9 mouse cellular contexts compared by ENCODE assay signal in genomic region chr6:100163814-100164130, GRCm38 (mm10).
DNase-seq lines count a peak whose midpoint lies in the region; ATAC-seq and TF ChIP-seq lines count a peak whose summit lies in the region.
"Had no signal": no experiment of that assay in that cellular context is flagged by ENCODE, and none has a peak within 500 bp of the region (broad histone marks: within the 10 kb centered on the region; RNA-seq: fewer than 3 reads in every experiment).

No protein-coding gene starts in this region.

- H3K27me3 ChIP-seq in hindbrain, embryonic 10.5 days (ENCODE audit: insufficient read depth, poor library complexity, severe bottlenecking), result peaks cover 90% of the 10 kb centered on the region
- peaks cover 8% of the 10 kb centered on the region; the same call in 1 of the 2 replicates for H3K27me3 ChIP-seq in hindbrain, embryonic 14.5 days (ENCODE audit: control insufficient read depth, insufficient read depth, low read length)
- peaks cover 48% of the 10 kb centered on the region for H3K27me3 ChIP-seq in midbrain, embryonic 12.5 days
- no peaks in the 10 kb centered on the region for H3K27me3 ChIP-seq in midbrain, embryonic 15.5 days (replicated peaks)
- no peaks in the 10 kb centered on the region for H3K27me3 ChIP-seq in myocyte (ENCODE audit: control insufficient read depth, insufficient read depth, insufficient read length)

- no peak overlapping the region; the same call in 1 of the 2 replicates for H3K4me3 ChIP-seq in hindbrain, embryonic 10.5 days
- no peak overlapping the region for H3K4me3 ChIP-seq in hindbrain, embryonic 14.5 days (replicated peaks; ENCODE audit: low read length)
- H3K4me3 ChIP-seq in midbrain, embryonic 12.5 days, result no peak overlapping the region
- no peak overlapping the region for H3K4me3 ChIP-seq in midbrain, embryonic 15.5 days
- H3K4me3 ChIP-seq in myocyte, result no peak overlapping the region

- peaks cover 57% of the 10 kb centered on the region for H3K4me1 ChIP-seq in hindbrain, embryonic 10.5 days (replicated peaks)
- H3K4me1 ChIP-seq in hindbrain, embryonic 14.5 days (replicated peaks; ENCODE audit: control insufficient read depth, insufficient read depth, low read length), result peaks cover 18% of the 10 kb centered on the region
- peaks cover 28% of the 10 kb centered on the region for H3K4me1 ChIP-seq in midbrain, embryonic 12.5 days
- H3K4me1 ChIP-seq in midbrain, embryonic 15.5 days, result peaks cover 16% of the 10 kb centered on the region

- no peaks in the 10 kb centered on the region for H3K9me3 ChIP-seq in hindbrain, embryonic 10.5 days
- no peaks in the 10 kb centered on the region for H3K9me3 ChIP-seq in hindbrain, embryonic 14.5 days (ENCODE audit: control insufficient read depth, low read length)
- no peaks in the 10 kb centered on the region for H3K9me3 ChIP-seq in midbrain, embryonic 12.5 days
- H3K9me3 ChIP-seq in midbrain, embryonic 15.5 days, result no peaks in the 10 kb centered on the region
- H3K9me3 ChIP-seq: embryonic facial prominence, embryonic 15.5 days had no signal

- H3K27ac ChIP-seq in hindbrain, embryonic 10.5 days, result peak overlapping the region; percentile 74
- H3K27ac ChIP-seq in hindbrain, embryonic 14.5 days, result no peak overlapping the region
- H3K27ac ChIP-seq in midbrain, embryonic 12.5 days (replicated peaks), result peak overlapping the region; percentile 42; the same call in 1 of the 2 replicates
- no peak overlapping the region for H3K27ac ChIP-seq in midbrain, embryonic 15.5 days
- H3K27ac ChIP-seq: embryonic facial prominence, embryonic 15.5 days had no signal

- no peaks in the 10 kb centered on the region for H3K36me3 ChIP-seq in hindbrain, embryonic 10.5 days
- no peaks in the 10 kb centered on the region for H3K36me3 ChIP-seq in hindbrain, embryonic 14.5 days (replicated peaks; ENCODE audit: control insufficient read depth, insufficient read depth)
- H3K36me3 ChIP-seq in midbrain, embryonic 12.5 days, result no peaks in the 10 kb centered on the region
- H3K36me3 ChIP-seq in midbrain, embryonic 15.5 days (replicated peaks), result no peaks in the 10 kb centered on the region
- H3K36me3 ChIP-seq in myocyte (ENCODE audit: control insufficient read depth, insufficient read depth), result no peaks in the 10 kb centered on the region
- H3K36me3 ChIP-seq: embryonic facial prominence, embryonic 15.5 days had no signal

- 42% methylated on average over 5 of the region's 5 CpGs for WGBS in hindbrain, embryonic 10.5 days
- 43% methylated on average over 5 of the region's 5 CpGs for WGBS in hindbrain, embryonic 14.5 days
- 55% methylated on average over 5 of the region's 5 CpGs for WGBS in midbrain, embryonic 12.5 days
- 47% methylated on average over 5 of the region's 5 CpGs for WGBS in midbrain, embryonic 15.5 days

- peak; percentile 23 for DNase-seq in adrenal gland, adult 2 months
- no peak for DNase-seq in adrenal gland, adult 8-10 months
- DNase-seq in hindbrain, embryonic 10.5 days (ENCODE audit: low spot score), result no peak
- no peak for DNase-seq in hindbrain, embryonic 14.5 days (ENCODE audit: low spot score)
- no peak for DNase-seq in frontal cortex, postnatal 10 days (ENCODE audit: low spot score in 2 of 2)

- no peak overlapping the region for H3ac ChIP-seq in myocyte (ENCODE audit: control insufficient read depth, insufficient read length)

- H3K79me2 ChIP-seq in myocyte (ENCODE audit: control insufficient read depth, insufficient read depth), result no peaks in the 10 kb centered on the region

- no peak overlapping the region for H3K9ac ChIP-seq in hindbrain, embryonic 14.5 days
- no peak overlapping the region for H3K9ac ChIP-seq in midbrain, embryonic 12.5 days (replicated peaks)
- H3K9ac ChIP-seq in midbrain, embryonic 15.5 days, result no peak overlapping the region
- H3K9ac ChIP-seq: embryonic facial prominence, embryonic 15.5 days had no signal

- H3K4me2 ChIP-seq in hindbrain, embryonic 14.5 days (replicated peaks), result no peak overlapping the region
- 0 out of 2 replicates have a peak overlapping the region, but pooled peaks have one; percentile 46 for H3K4me2 ChIP-seq in midbrain, embryonic 12.5 days (replicated peaks)
- no peak overlapping the region for H3K4me2 ChIP-seq in midbrain, embryonic 15.5 days
- H3K4me2 ChIP-seq in myocyte (ENCODE audit: low read depth), result peak overlapping the region; percentile 76

- ATAC-seq in hindbrain, embryonic 14.5 days (ENCODE audit: low FRiP score), result no peak
- ATAC-seq in midbrain, embryonic 12.5 days (ENCODE audit: low FRiP score, low read depth), result no peak
- no peak for ATAC-seq in midbrain, embryonic 15.5 days (replicated peaks)

- no peak for TF ChIP-seq POLR2A in myocyte (IDR thresholded peaks at IDR 0.05; ENCODE audit: insufficient read length, low read depth)

TF ChIP-seq in myocyte, 11 proteins besides CTCF, POLR2A, EP300 and RAD21:
- TF ChIP-seq TCF12 (IDR thresholded peaks at IDR 0.05; ENCODE audit: insufficient read depth, poor library complexity, severe bottlenecking) (no peak), POLR2AphosphoS2 (IDR thresholded peaks at IDR 0.05; ENCODE audit: insufficient read length, low read depth) (no peak), MYOG (IDR thresholded peaks at IDR 0.05; ENCODE audit: control insufficient read depth in 1 of 3, insufficient read depth in 1 of 3, insufficient read length in 2 of 3, low read depth in 2 of 3) (no peak), REST (IDR thresholded peaks at IDR 0.05; ENCODE audit: insufficient read depth, insufficient read length) (no peak)

Comparison
In these comparisons a context has a peak if more than half of its experiments do, and no peak if none do; other contexts are left out.
1. H3K27ac ChIP-seq: peak in hindbrain, embryonic 10.5 days (single experiment) and midbrain, embryonic 12.5 days (single experiment); none in hindbrain, embryonic 14.5 days (single experiment) and midbrain, embryonic 15.5 days (single experiment).
2. H3K4me2 ChIP-seq: peak in midbrain, embryonic 12.5 days (single experiment) and myocyte (single experiment); none in hindbrain, embryonic 14.5 days (single experiment) and midbrain, embryonic 15.5 days (single experiment).